Mouse (Mus musculus) neural tube, embryonic 14.5 days (tissue): ENCODE data around the gene Sash1. TPM values are rescaled to one million over a fixed set of nuclear protein-coding genes. Genes with fewer than 3 reads are reported as not detected.
A peak's percentile ranks its signal among the peaks of the same experiment; 100 is the strongest.

Source experiments
- ATAC-seq: fragments of 200-750 bp; cut with Nextera tagmentation; 2 replicates; pipeline ENCODE4 v1.8.0; 2017; ENCODE audit warnings: low read depth, mild to moderate bottlenecking, moderate TSS enrichment, moderate library complexity
- H3K27ac ChIP-seq: fragments of 300-500 bp; sonication (generic); 2 replicates; pipeline ENCODE4 v1.5.1; 2014; ENCODE audit warnings: low read depth, mild to moderate bottlenecking, control low read depth, low read length, moderate library complexity, mixed read lengths
- H3K27me3 ChIP-seq: fragments of 300-500 bp; sonication (generic); 2 replicates; pipeline ENCODE4 v1.6.1; 2014; ENCODE audit warnings: low read length; ENCODE audit not compliant: control insufficient read depth, insufficient read depth
- H3K36me3 ChIP-seq: fragments of 300-500 bp; sonication (generic); 2 replicates; pipeline ENCODE4 v1.6.1; 2014; ENCODE audit warnings: low read length, mixed read lengths; ENCODE audit not compliant: control insufficient read depth, insufficient read depth
- H3K4me1 ChIP-seq: fragments of 300-500 bp; sonication (generic); 2 replicates; pipeline ENCODE4 v1.6.1; 2014; ENCODE audit warnings: low read length; ENCODE audit not compliant: control insufficient read depth, insufficient read depth
- H3K4me2 ChIP-seq: fragments of 300-500 bp; sonication (generic); 2 replicates; pipeline ENCODE4 v1.6.1; 2014; ENCODE audit warnings: mild to moderate bottlenecking, low read depth, low read length, control low read depth
- H3K4me3 ChIP-seq: fragments of 300-500 bp; sonication (generic); 2 replicates; pipeline ENCODE4 v1.5.1; 2014; ENCODE audit warnings: low read depth, low read length, control low read depth, mixed read lengths
- H3K9ac ChIP-seq: fragments of 300-500 bp; sonication (generic); replicated peaks from 2 replicates; pipeline ENCODE4 v1.6.1; 2014; ENCODE audit warnings: low read depth, mild to moderate bottlenecking, control low read depth, low read length, mixed read lengths
- H3K9me3 ChIP-seq: fragments of 300-500 bp; sonication (generic); 2 replicates; pipeline ENCODE4 v1.6.1; 2016; ENCODE audit warnings: low read length; ENCODE audit not compliant: control insufficient read depth
- WGBS: fragments of 180-500 bp; shearing (Covaris S2); extraction: QIAGEN DNeasy Blood & Tissue Kit; methylation state at CpG from one replicate; pipeline ENCODE4 v1.1.7; 2014; 5-methylcytosine and 5-hydroxymethylcytosine counted together
- polyA plus RNA-seq: library from polyadenylated mRNA; unstranded; fragments of >200 nt; fragmentation: Nextera tagmentation; extraction: Ambion mirVana; gene quantifications from 2 replicates; pipeline ENCODE4 v1.2.1, GENCODE M21; 2014

Gene Sash1
- polyA plus RNA-seq, 1 experiment from 2014 or later, result 5.1 TPM

DNA sequence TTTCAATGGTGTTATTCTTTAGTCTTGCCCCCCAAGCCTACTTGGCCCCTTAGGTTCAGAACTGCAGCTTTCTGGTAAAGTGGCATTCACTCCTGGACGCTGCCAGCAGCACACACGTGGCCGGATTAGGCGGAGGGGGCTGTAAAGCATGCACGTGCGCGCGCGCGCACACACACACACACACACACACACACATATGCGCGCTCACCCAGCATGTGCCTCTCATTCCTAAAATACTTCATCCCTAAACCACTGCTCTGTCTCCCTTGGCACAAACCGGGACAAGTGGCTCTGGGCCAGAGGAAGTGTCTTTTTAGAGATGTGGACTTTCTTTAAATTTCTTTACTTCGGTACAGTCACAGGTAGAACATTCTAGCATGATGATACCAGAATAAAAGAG lies 72.6 kb downstream of the Sash1 start:
- Histone ChIP-seq H3K27ac (no peak overlapping the region), H3K36me3 (no peaks in the 10 kb centered on the region), H3K9ac (no peak overlapping the region), H3K27me3 (no peaks in the 10 kb centered on the region), H3K4me2 (no peak overlapping the region), H3K4me3 (no peak overlapping the region), H3K4me1 (no peaks in the 10 kb centered on the region), H3K9me3 (no peaks in the 10 kb centered on the region)
- ATAC-seq, result no peak
- WGBS, result 90% methylated on average over 14 of the region's 14 CpGs

DNA sequence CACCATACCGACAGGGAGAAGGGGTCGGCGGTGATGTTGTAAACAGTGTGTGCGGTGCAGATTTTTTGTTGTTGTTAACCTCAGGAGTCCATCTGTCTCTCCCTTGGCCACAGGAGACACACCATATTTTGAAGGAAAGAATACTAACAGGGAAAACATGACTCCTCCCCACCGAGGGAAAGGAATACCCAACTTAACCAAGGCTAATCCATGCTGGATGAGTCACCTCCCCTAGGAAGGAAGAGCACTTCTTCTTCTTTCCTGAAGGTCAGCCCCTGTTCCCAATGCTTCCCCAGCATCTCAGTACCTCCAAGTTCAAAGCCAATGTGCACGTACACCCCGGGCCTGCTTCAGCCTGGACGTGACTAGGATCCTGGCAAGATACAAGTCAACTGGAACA lies 73.1 kb downstream of the Sash1 start:
- Histone ChIP-seq H3K4me2 (no peak overlapping the region), H3K9ac (no peak overlapping the region), H3K27ac (no peak overlapping the region), H3K4me3 (no peak overlapping the region), H3K4me1 (no peaks in the 10 kb centered on the region), H3K36me3 (no peaks in the 10 kb centered on the region), H3K27me3 (no peaks in the 10 kb centered on the region), H3K9me3 (no peaks in the 10 kb centered on the region)
- WGBS, result 79% methylated on average over 8 of the region's 8 CpGs
- ATAC-seq, result no peak

DNA sequence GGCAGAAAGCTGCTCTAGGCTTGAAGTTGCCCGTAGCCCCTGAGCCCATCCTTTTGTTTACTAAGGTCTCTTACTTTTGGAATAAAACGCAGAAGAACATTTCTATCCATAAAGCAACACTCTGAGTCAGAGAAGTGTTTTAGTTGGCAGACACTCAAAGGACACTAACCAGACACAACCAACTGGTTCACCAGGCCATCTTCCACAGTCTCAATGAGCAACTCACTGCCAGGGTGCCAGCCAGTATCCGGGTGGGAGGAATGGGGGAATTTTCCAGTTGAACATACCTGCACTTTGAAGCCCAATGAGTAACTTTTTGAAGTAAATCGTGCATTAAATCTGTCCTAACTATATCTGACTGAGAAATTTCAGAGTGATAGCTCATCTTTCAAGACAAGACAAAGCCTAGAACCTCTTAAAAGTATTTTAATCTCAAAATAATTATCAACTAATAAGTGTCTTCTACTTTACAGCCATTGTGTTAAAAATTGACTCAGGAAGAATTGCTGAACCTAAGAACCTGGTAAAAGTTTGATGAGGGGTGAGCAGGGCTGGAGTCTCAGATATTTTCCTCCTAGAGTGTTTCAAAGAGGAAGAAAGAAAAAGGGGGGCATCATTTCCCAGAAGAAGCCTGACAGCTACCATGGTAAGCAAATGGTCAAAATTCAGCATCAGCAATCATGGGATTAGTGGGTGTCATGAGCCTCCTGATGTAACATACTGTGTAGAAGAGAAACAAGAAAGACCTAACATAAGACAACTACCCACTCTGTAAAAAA lies 74.4 kb downstream of the Sash1 start:
- no peak overlapping the region for H3K4me2 ChIP-seq
- H3K9ac ChIP-seq, result no peak overlapping the region
- H3K27me3 ChIP-seq, result no peaks in the 10 kb centered on the region
- H3K4me1 ChIP-seq, result no peaks in the 10 kb centered on the region
- H3K9me3 ChIP-seq, result no peaks in the 10 kb centered on the region
- no peak overlapping the region for H3K27ac ChIP-seq
- WGBS, result 89% methylated on average over 4 of the region's 4 CpGs
- no peak for ATAC-seq
- no peak overlapping the region for H3K4me3 ChIP-seq
- H3K36me3 ChIP-seq, result no peaks in the 10 kb centered on the region

DNA sequence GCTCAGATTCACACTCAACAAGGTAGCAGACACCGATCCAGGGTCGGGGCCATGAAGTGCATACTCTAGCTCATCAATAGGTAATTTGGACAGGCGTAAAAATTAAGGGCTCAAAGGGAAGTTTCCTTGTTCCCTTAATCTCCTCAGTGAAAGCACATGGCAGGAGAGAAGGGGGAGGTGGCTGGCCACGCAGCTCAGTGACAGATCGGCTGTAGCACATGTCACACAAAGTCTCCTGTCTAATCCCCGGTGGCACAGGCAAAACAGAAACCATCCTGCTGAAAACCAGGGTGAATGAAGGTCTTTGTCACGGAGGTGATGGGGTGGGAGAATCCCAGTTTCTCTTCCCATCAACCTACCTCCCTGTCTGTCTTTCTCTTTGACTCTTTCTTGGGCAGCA lies 75.4 kb downstream of the Sash1 start:
- Histone ChIP-seq H3K4me1 (no peaks in the 10 kb centered on the region), H3K4me3 (no peak overlapping the region), H3K9ac (no peak overlapping the region), H3K27me3 (no peaks in the 10 kb centered on the region), H3K4me2 (no peak overlapping the region), H3K27ac (no peak overlapping the region), H3K9me3 (no peaks in the 10 kb centered on the region), H3K36me3 (no peaks in the 10 kb centered on the region)
- ATAC-seq, result no peak
- 62% methylated on average over 7 of the region's 7 CpGs for WGBS

DNA sequence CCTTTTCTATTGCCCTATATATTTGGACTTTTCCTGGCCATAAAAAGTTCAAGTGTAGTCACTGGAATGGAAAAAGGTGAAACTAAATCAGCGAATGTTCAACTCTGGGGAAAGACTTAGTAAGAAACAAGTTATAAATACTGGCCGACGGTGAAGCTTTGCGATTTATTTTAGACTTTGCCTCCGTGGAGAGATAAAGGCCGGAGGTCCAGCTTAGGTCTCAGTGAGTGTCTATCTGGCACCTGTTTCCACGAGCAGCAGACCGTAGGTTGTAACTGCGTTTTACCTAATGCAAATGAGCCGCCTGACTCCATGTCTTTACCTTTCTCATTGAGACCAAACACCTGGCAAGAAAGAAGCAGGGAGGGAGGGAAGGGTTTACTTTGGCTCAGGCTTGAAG lies 77.5 kb downstream of the Sash1 start:
- 91% methylated on average over 10 of the region's 10 CpGs for WGBS

DNA sequence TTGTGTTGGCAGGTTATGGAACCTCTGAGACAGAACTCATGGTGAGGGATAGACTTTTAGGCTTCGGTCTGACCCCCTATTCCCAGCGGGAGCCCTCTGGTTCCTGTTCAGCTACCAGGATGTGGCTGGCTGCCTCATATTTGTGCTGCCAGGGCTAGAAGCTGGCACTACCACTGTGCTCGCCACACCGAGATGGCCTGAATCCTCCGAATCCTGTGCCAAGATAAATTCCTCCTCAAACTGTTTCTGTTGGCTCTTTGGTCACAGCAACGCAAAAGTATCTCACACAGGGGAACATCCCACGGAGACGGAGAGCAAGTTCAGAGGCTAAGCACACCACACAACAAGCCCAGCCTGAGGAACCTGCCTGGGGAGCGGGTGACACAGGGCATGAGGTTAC lies 78.3 kb downstream of the Sash1 start:
- WGBS, result 94% methylated on average over 9 of the region's 9 CpGs
- Histone ChIP-seq H3K36me3 (no peaks in the 10 kb centered on the region), H3K4me3 (no peak overlapping the region), H3K4me2 (no peak overlapping the region), H3K9ac (no peak overlapping the region), H3K27me3 (no peaks in the 10 kb centered on the region), H3K27ac (no peak overlapping the region), H3K9me3 (no peaks in the 10 kb centered on the region), H3K4me1 (peaks cover 4% of the 10 kb centered on the region; the same call in 1 of the 2 replicates)
- ATAC-seq, result no peak

More for the DNA sequence above, 77.5 kb downstream of the Sash1 start:
- no peaks in the 10 kb centered on the region for H3K9me3 ChIP-seq
- H3K4me3 ChIP-seq, result no peak overlapping the region
- no peak overlapping the region for H3K27ac ChIP-seq
- H3K4me2 ChIP-seq, result no peak overlapping the region
- no peak overlapping the region for H3K9ac ChIP-seq
- H3K27me3 ChIP-seq, result no peaks in the 10 kb centered on the region
- ATAC-seq, result no peak
- no peaks in the 10 kb centered on the region for H3K36me3 ChIP-seq
- peaks cover 4% of the 10 kb centered on the region; the same call in 1 of the 2 replicates for H3K4me1 ChIP-seq

DNA sequence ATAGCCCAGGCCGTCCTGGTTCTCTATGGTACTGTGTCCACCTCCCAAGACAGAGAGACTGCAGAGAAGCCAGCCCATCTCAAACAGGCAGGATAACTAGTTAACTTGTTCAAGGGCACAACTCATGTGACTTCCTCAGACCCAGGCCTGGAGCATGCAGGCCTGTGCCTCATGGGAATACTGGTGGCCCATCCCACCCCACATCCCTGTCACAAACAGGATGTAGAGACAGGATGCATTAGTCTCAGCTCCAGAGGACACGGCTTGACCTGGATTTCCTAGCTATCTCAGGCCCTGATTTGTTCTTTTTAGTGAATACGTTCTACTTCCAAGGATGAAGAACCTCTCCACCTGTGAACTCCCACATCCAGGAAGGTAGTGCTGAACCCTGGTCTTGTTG lies 80.5 kb downstream of the Sash1 start:
- peaks cover 12% of the 10 kb centered on the region for H3K4me1 ChIP-seq
- no peak for ATAC-seq
- H3K4me3 ChIP-seq, result no peak overlapping the region
- WGBS, result 89% methylated on average over 3 of the region's 3 CpGs
- no peak overlapping the region for H3K4me2 ChIP-seq
- no peak overlapping the region for H3K9ac ChIP-seq
- H3K36me3 ChIP-seq, result no peaks in the 10 kb centered on the region
- no peaks in the 10 kb centered on the region for H3K9me3 ChIP-seq
- H3K27ac ChIP-seq, result no peak overlapping the region
- no peaks in the 10 kb centered on the region for H3K27me3 ChIP-seq

DNA sequence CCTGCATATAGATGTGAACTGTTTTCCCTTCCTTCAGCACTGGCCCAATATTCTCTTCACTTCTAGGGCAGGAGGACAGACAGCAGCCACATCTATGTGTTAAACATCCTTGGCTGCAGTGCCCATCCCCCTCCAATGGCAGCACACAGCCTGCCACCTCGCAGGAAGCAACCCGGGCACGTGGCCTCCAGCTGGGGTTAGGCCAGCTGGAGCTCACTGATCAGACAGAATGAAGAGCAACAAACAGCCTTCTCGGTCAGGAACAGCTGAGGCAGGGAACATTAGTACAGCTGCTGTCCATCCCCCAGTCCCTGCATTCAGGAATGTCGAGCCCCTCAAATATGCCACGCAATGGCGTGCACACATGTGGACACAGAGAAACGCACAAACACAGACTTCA lies 81.6 kb downstream of the Sash1 start:
- WGBS, result 18% methylated on average over 8 of the region's 8 CpGs
- no peak overlapping the region for H3K4me3 ChIP-seq

DNA sequence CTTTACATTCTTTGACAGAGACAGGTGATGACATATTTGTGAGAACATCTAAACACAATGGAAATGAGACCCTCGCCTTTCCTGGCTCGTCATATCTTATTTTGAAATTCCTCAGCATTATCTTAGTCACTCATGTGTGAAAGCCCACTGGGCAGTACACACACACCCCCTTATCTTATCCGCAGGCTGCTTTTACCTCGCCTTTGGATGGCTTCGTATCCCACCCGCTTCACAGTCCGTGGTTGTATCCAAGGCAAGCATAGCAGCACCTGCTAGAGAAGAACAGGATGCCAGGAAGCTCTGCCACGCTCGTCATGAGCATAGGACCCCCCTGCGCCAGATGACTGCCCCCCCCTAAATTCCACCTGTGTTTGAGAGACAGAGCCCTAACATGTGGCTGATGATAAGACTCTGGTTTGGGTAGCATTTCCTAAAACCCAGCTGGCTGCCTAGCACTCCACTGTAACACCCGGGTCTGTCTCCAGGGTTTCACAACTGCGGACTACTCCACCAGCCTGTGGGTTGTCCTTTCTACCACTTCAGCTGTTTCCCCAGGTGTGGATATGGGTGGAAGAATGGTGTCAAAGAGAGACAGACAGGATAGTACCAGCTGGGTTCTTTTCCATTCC lies 84.0 kb downstream of the Sash1 start:
- WGBS, result 75% methylated on average over 12 of the region's 12 CpGs
- Histone ChIP-seq H3K27me3 (no peaks in the 10 kb centered on the region), H3K36me3 (no peaks in the 10 kb centered on the region), H3K27ac (no peak overlapping the region), H3K4me1 (peaks cover 12% of the 10 kb centered on the region), H3K9me3 (no peaks in the 10 kb centered on the region), H3K4me3 (no peak overlapping the region), H3K9ac (0 out of 2 replicates have a peak overlapping the region, but pooled peaks have one; percentile 7), H3K4me2 (no peak overlapping the region)
- peak; percentile 41; the same call in 1 of the 2 replicates for ATAC-seq

More for the DNA sequence above, 81.6 kb downstream of the Sash1 start:
- H3K27ac ChIP-seq, result no peak overlapping the region
- no peaks in the 10 kb centered on the region for H3K9me3 ChIP-seq
- ATAC-seq, result peak; percentile 58; the same call in 1 of the 2 replicates
- no peaks in the 10 kb centered on the region for H3K27me3 ChIP-seq
- H3K4me1 ChIP-seq, result peaks cover 12% of the 10 kb centered on the region
- no peak overlapping the region for H3K4me2 ChIP-seq
- H3K36me3 ChIP-seq, result no peaks in the 10 kb centered on the region
- H3K9ac ChIP-seq, result no peak overlapping the region
